Mouse (Mus musculus) forebrain, embryonic 11.5 days (tissue): ENCODE results near the gene Epha4. TPM values are rescaled to one million over a fixed set of nuclear protein-coding genes. Genes with fewer than 3 reads are reported as not detected.
A peak's percentile ranks its signal among the peaks of the same experiment; 100 is the strongest.

ENCODE experiments used
- ATAC-seq: fragments of 200-750 bp; cut with Nextera tagmentation; replicated peaks from 2 replicates; pipeline ENCODE4 v1.8.0; 2017; ENCODE audit warnings: moderate TSS enrichment; ENCODE audit not compliant: low FRiP score
- DNase-seq: peaks from one replicate; pipeline ENCODE4 v3.0.0-alpha.2; 2017; ENCODE audit warnings: low spot score
- H3K27ac ChIP-seq: fragments of 300-500 bp; sonication (generic); 2 replicates; pipeline ENCODE4 v1.5.1; 2014; ENCODE audit warnings: low read depth, low read length
- H3K27me3 ChIP-seq: fragments of 300-500 bp; sonication (generic); 2 replicates; pipeline ENCODE4 v1.6.1; 2014; ENCODE audit warnings: mild to moderate bottlenecking, low read length, mixed read lengths; ENCODE audit not compliant: control insufficient read depth, insufficient read depth
- H3K36me3 ChIP-seq: fragments of 300-500 bp; sonication (generic); 2 replicates; pipeline ENCODE4 v1.6.1; 2014; ENCODE audit warnings: mild to moderate bottlenecking, low read length, moderate library complexity, mixed read lengths; ENCODE audit not compliant: control insufficient read depth, insufficient read depth
- H3K4me1 ChIP-seq: fragments of 300-500 bp; sonication (generic); replicated peaks from 2 replicates; pipeline ENCODE4 v1.6.1; 2014; ENCODE audit warnings: low read length, mixed read lengths; ENCODE audit not compliant: control insufficient read depth, insufficient read depth
- H3K4me2 ChIP-seq: fragments of 300-500 bp; sonication (generic); 2 replicates; pipeline ENCODE4 v1.6.1; 2014; ENCODE audit warnings: low read depth, mild to moderate bottlenecking, low read length, moderate library complexity, mixed read lengths; ENCODE audit not compliant: severe bottlenecking
- H3K4me3 ChIP-seq: fragments of 300-500 bp; sonication (generic); 2 replicates; pipeline ENCODE4 v1.5.1; 2014; ENCODE audit warnings: low read depth, low read length
- H3K9ac ChIP-seq: fragments of 300-500 bp; sonication (generic); 2 replicates; pipeline ENCODE4 v1.6.1; 2014; ENCODE audit warnings: low read length
- H3K9me3 ChIP-seq: fragments of 300-500 bp; sonication (generic); 2 replicates; pipeline ENCODE4 v1.6.1; 2016; ENCODE audit warnings: low read length, mixed read lengths; ENCODE audit not compliant: control insufficient read depth
- WGBS: fragments of 180-500 bp; shearing (Covaris S2); extraction: QIAGEN DNeasy Blood & Tissue Kit; methylation state at CpG from one replicate; pipeline ENCODE4 v1.1.7; 2014; 5-methylcytosine and 5-hydroxymethylcytosine counted together
- polyA plus RNA-seq: library from polyadenylated mRNA; unstranded; fragments of >200 nt; fragmentation: Nextera tagmentation; extraction: Ambion mirVana; gene quantifications from 2 replicates; pipeline ENCODE4 v1.2.1, GENCODE M21; 2014

Epha4 gene
- polyA plus RNA-seq, 1 experiment from 2014 or later = 38.4 TPM

DNA sequence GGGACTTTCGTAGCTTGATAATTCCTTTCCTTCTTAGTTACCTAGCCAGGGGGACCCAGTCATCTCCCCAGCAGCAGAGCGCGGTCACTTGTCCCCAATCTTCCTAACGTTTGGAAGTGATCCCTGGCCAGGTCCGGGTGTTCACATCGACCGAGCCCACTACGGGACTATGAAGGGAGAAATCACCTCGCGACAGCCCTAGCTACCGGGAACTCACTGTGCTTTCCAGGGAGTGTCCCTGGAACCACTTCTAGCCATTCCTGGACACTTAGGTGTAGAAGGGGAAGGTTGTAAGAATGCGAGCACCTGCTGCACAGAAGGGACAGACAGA is 728 bp upstream of the Epha4 start:
- no peaks in the 10 kb centered on the region for H3K9me3 ChIP-seq
- ATAC-seq = no peak

DNA sequence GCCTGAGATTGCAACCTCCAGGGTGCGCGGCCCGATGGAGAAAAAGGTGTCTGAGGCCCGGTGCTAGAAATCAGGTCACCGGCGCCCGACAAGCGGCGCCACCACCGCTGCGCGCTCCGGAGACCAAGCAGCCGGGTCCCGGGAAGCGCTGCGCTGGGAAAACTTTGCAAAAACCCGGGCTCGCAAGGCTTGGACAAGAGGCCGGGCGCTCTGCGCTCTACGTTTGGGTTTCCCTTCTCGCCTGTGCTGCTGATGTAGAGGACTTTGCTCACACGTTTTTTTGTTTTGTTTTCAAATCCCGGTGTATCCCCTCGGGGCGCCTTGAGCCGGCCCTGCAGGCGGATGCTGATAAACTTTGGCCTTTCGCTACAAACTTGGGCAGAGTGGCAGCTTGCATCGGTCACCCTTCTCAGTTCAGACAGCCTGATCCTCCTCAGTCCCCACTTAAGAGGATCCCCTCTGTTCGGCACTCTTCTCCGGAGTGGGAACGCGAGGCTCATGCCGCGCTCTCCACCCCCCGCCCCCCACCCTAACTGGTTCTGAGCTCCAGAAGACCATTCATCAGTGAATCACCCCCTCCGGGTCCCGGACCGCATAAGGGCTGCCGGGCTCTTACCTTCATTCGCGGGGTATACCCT is 444 bp downstream of the Epha4 start:
- Histone ChIP-seq H3K27me3 (no peaks in the 10 kb centered on the region), H3K4me1 (peaks cover 15% of the 10 kb centered on the region; the same call in 1 of the 2 replicates), H3K9me3 (no peaks in the 10 kb centered on the region), H3K4me2 (peak overlapping the region; percentile 99), H3K4me3 (peak overlapping the region; percentile 79), H3K27ac (peak overlapping the region; percentile 91), H3K9ac (peak overlapping the region; percentile 85), H3K36me3 (peaks cover 3% of the 10 kb centered on the region; the same call in 1 of the 2 replicates)
- DNase-seq (peak; percentile 77), ATAC-seq (peak; percentile 40)
- WGBS = under 1% methylated on average over 45 of the region's 45 CpGs

More for the DNA sequence above, 728 bp upstream of the Epha4 start:
- peak; percentile 71 for DNase-seq
- Histone ChIP-seq H3K4me3 (peak overlapping the region; percentile 79), H3K4me1 (peaks cover 10% of the 10 kb centered on the region; the same call in 1 of the 2 replicates), H3K9ac (peak overlapping the region; percentile 67), H3K27ac (peak overlapping the region; percentile 59; the same call in 1 of the 2 replicates), H3K36me3 (no peaks in the 10 kb centered on the region), H3K4me2 (peak overlapping the region; percentile 99), H3K27me3 (no peaks in the 10 kb centered on the region)
- WGBS = 1% methylated on average over 12 of the region's 12 CpGs

DNA sequence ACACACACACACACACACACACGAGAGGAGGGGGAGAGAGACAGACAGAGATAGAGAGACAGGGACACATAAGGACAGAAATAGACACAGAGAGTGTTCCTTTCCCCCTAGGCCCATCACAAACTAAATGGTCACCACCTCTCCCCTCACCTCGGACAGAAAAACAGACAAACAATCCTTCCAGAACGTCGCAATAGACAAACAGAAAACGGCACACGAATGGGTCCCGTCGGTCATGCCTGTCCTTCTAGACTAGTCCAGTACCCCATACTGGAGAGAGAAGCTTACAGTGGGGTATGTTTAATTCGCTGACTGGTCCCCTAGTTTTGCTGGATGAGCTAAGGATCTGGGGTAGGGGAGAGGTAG is 946 bp downstream of the Epha4 start:
- Histone ChIP-seq H3K4me2 (peak overlapping the region; percentile 99), H3K9me3 (no peaks in the 10 kb centered on the region), H3K36me3 (peaks cover 3% of the 10 kb centered on the region; the same call in 1 of the 2 replicates), H3K27me3 (no peaks in the 10 kb centered on the region), H3K9ac (peak overlapping the region; percentile 85), H3K4me3 (peak overlapping the region; percentile 79), H3K27ac (peak overlapping the region; percentile 91), H3K4me1 (peaks cover 16% of the 10 kb centered on the region; the same call in 1 of the 2 replicates)
- DNase-seq = no peak
- ATAC-seq = no peak
- 0% methylated on average over 9 of the region's 9 CpGs for WGBS

DNA sequence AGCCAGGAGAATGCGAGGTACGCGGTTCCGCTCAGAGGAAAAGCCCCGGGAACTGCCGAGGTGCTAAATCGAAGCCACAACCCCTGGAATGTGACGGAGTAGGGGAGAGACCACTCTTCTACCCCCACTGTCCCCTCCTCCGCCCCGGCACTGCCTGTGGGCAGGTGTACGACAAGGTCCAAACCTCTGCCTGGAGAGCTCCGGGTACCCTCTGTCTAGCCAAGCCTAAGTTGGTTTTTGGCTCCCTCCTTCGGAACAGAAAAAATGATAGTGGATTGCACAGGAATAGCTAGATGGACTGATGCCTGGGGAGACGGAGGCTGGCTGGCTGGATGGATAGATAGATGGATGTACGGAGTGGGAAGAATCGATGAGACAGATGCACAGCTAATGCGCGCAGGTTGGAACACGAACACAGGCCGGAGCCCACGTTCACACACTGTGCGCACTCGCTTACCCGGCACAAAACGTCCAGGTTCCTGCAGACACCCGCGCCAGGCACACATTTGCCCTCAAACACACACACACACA is 1.4 kb downstream of the Epha4 start:
- peaks cover 19% of the 10 kb centered on the region; the same call in 1 of the 2 replicates for H3K4me1 ChIP-seq

DNA sequence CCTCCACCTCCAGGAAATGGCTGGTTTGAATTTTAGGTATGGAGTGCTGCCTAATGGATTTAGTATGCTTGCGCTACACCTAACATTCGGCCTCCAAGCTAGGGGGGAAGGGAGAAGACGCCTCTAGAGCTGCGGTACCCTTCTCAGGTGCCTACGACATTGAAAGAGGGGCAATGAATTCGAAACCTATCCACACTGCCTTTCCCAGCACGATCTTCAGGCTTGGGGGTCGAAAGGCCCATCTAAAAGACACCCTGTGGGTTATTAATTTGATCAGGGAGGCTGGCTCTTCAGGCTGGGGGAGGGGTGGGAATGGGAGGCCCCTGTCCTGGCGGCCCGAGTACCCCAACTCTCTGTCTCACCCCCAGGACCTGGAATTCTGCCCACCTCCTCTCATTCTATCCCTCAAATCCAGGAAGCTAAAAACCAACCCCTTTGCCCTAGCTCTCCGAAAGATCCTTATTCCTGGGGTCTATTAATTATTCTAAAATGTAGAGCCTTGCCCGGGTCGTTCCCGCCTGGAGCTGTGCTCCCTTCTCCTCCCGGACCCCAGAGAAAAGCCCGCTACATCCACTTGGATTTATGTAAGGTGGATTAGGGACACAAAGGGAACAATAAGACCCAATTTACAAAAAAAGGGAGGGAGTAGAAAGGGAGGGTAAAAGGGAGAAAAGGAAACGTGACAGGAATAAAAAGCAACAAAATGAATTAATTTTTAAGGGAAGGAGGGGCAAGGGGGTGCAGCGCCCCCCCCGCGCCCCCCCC is 2.3 kb downstream of the Epha4 start:
- Histone ChIP-seq H3K36me3 (peaks cover 3% of the 10 kb centered on the region; the same call in 1 of the 2 replicates), H3K4me3 (peak overlapping the region; percentile 79), H3K4me1 (peaks cover 22% of the 10 kb centered on the region; the same call in 1 of the 2 replicates), H3K4me2 (peak overlapping the region; percentile 99), H3K27ac (peak overlapping the region; percentile 91), H3K9ac (peak overlapping the region; percentile 85), H3K9me3 (no peaks in the 10 kb centered on the region), H3K27me3 (no peaks in the 10 kb centered on the region)
- DNase-seq = peak; percentile 78
- peak; percentile 32 for ATAC-seq
- 1% methylated on average over 20 of the region's 20 CpGs for WGBS

More for the DNA sequence above, 1.4 kb downstream of the Epha4 start:
- Histone ChIP-seq H3K27me3 (no peaks in the 10 kb centered on the region), H3K27ac (peak overlapping the region; percentile 91), H3K4me2 (peak overlapping the region; percentile 99), H3K4me3 (peak overlapping the region; percentile 79), H3K9me3 (no peaks in the 10 kb centered on the region), H3K9ac (peak overlapping the region; percentile 85), H3K36me3 (peaks cover 3% of the 10 kb centered on the region; the same call in 1 of the 2 replicates)
- 1% methylated on average over 27 of the region's 27 CpGs for WGBS
- ATAC-seq (peak; percentile 40), DNase-seq (peak; percentile 81)

DNA sequence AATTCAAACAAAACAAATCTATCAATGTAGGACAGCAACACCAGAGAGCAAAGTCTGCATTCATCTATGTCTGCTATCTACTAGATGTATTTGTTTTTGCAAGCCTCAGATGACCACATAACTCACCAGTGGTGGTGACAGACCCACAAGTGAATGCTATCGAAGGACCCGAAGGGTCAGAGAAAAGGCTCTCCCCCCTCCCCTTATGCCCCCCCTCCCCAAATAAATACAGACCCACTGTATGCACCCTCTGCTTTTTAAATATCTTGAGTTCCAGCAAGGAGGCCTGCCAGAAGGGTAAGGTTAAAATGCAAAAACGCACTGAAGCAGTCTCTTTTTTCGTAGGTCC is 2.9 kb downstream of the Epha4 start:
- ATAC-seq = no peak

DNA sequence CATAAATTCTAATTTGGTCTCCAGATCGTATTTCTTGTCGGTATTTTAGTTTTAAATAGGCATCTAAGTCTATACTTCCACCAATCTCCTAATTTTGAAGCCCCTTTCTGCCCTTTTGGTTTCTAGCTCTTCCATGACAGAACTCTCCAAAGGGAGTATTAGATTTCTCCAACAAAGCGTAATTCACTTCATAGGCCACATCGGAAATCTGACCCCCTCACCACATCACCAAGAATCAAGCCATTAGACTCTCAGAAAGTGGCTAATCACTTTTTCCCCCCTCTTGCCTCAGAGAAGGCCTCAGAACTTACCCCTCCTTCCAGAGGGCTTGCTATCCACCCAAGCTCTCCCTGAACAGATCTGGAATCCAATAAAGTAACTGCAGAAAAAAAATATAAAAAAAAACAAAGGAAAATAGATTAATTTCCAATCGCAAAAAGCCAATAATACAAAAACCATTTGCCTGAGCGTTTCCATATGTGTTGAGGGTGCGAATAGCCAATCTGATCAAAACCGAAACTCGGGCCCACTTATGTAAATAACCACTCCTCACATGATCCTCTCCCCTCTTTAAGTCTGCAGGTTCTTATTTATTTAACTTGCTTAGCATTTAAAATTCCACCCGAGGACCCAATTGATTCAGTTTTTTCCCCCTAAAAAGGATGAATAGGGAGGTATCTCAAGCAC is 3.4 kb downstream of the Epha4 start:
- Histone ChIP-seq H3K36me3 (peaks cover 3% of the 10 kb centered on the region; the same call in 1 of the 2 replicates), H3K4me3 (peak overlapping the region; percentile 79), H3K4me2 (peak overlapping the region; percentile 99), H3K27ac (peak overlapping the region; percentile 91), H3K9ac (peak overlapping the region; percentile 85), H3K27me3 (no peaks in the 10 kb centered on the region), H3K4me1 (peaks cover 25% of the 10 kb centered on the region), H3K9me3 (no peaks in the 10 kb centered on the region)
- ATAC-seq (no peak), DNase-seq (no peak)
- 23% methylated on average over 10 of the region's 10 CpGs for WGBS

More for the DNA sequence above, 2.9 kb downstream of the Epha4 start:
- H3K36me3 ChIP-seq = peaks cover 3% of the 10 kb centered on the region; the same call in 1 of the 2 replicates
- 3% methylated on average over 4 of the region's 4 CpGs for WGBS
- H3K9me3 ChIP-seq = no peaks in the 10 kb centered on the region
- DNase-seq = no peak
- H3K4me1 ChIP-seq = peaks cover 22% of the 10 kb centered on the region
- H3K4me2 ChIP-seq = peak overlapping the region; percentile 99
- peak overlapping the region; percentile 79 for H3K4me3 ChIP-seq
- peak overlapping the region; percentile 91 for H3K27ac ChIP-seq
- H3K9ac ChIP-seq = peak overlapping the region; percentile 85
- no peaks in the 10 kb centered on the region for H3K27me3 ChIP-seq

DNA sequence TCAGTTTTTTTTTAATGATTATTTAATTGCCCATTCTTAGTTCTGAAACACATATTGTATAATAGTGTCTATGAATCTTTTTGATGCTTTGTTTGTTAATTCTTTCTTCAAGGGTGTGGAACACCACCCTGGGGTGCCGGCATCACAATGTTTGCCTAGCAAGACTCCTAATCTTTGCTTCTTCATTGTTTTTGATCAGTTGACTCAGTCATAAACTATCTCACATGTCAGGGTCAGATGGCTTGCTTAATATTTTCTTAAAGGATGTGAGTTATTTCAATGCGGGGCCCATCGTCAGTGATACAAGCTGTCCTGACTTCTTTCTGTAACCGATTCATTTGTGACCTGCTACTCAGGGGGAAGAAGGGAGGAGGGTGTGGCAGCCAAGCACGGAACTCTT is 4.3 kb downstream of the Epha4 start:
- ATAC-seq = no peak
- DNase-seq = no peak
- H3K27ac ChIP-seq = no peak overlapping the region
- WGBS = 44% methylated on average over 5 of the region's 5 CpGs
- H3K4me2 ChIP-seq = peak overlapping the region; percentile 99; the same call in 1 of the 2 replicates
- no peaks in the 10 kb centered on the region for H3K27me3 ChIP-seq
- H3K4me1 ChIP-seq = peaks cover 29% of the 10 kb centered on the region
- no peaks in the 10 kb centered on the region for H3K9me3 ChIP-seq
- H3K9ac ChIP-seq = no peak overlapping the region
- H3K36me3 ChIP-seq = peaks cover 6% of the 10 kb centered on the region; the same call in 1 of the 2 replicates
- peak overlapping the region; percentile 79; the same call in 1 of the 2 replicates for H3K4me3 ChIP-seq
